Comparison of ENCODE assay signal across 8 mouse cellular contexts in genomic region chr4:123664951-123665661, GRCm38 (mm10). TPM values are rescaled to one million over a fixed set of nuclear protein-coding genes. Genes with fewer than 3 reads are reported as not detected.
DNase-seq lines count a peak whose midpoint lies in the region; ATAC-seq and TF ChIP-seq lines count a peak whose summit lies in the region.

No protein-coding gene starts in this region.

- TF ChIP-seq CTCF in MEL (IDR thresholded peaks at IDR 0.05 in 2 of 3, conservative IDR thresholded peaks at IDR 0.05 in 1 of 3; ENCODE audit: control insufficient read depth in 1 of 3, insufficient read depth in 1 of 3, low read depth in 2 of 3, low read length in 3 of 3, poor library complexity in 1 of 3, severe bottlenecking in 1 of 3): no peak

- H3K79me2 ChIP-seq in MEL (ENCODE audit: control insufficient read depth, insufficient read depth, low read length, poor library complexity): no peaks in the 10 kb centered on the region

- WGBS in embryonic facial prominence, embryonic 15.5 days: 1% methylated on average over 58 of the region's 58 CpGs
- WGBS in hindbrain, embryonic 14.5 days: under 1% methylated on average over 50 of the region's 58 CpGs
- WGBS in liver, embryonic 12.5 days (ENCODE audit: insufficient replicate concordance): 3% methylated on average over 57 of the region's 58 CpGs
- WGBS in neural tube, embryonic 12.5 days: 1% methylated on average over 57 of the region's 58 CpGs

- H3K9me3 ChIP-seq in MEL (replicated peaks; ENCODE audit: insufficient read depth, low read length): no peaks in the 10 kb centered on the region
- no peaks in the 10 kb centered on the region for H3K9me3 ChIP-seq in embryonic facial prominence, embryonic 15.5 days (replicated peaks)
- H3K9me3 ChIP-seq in hindbrain, embryonic 14.5 days (ENCODE audit: control insufficient read depth, low read length): no peaks in the 10 kb centered on the region
- no peaks in the 10 kb centered on the region for H3K9me3 ChIP-seq in liver, embryonic 12.5 days (replicated peaks)
- H3K9me3 ChIP-seq in neural tube, embryonic 12.5 days: no peaks in the 10 kb centered on the region

- H3K4me2 ChIP-seq in embryonic facial prominence, embryonic 15.5 days (replicated peaks): peak overlapping the region; percentile 78
- peak overlapping the region; percentile 92 for H3K4me2 ChIP-seq in hindbrain, embryonic 14.5 days (replicated peaks)
- peak overlapping the region; percentile 99 for H3K4me2 ChIP-seq in liver, embryonic 12.5 days
- peak overlapping the region; percentile 86 for H3K4me2 ChIP-seq in neural tube, embryonic 12.5 days (replicated peaks)

- peaks cover 3 to 17% of the 10 kb centered on the region in 2 experiments; a peak in 3 of 4 replicates for H3K4me1 ChIP-seq in MEL (ENCODE audit: control insufficient read depth in 1 of 2, insufficient read depth in 2 of 2, low read length in 2 of 2)
- H3K4me1 ChIP-seq in embryonic facial prominence, embryonic 15.5 days: peaks cover 37% of the 10 kb centered on the region
- peaks cover 54% of the 10 kb centered on the region for H3K4me1 ChIP-seq in hindbrain, embryonic 14.5 days (replicated peaks; ENCODE audit: control insufficient read depth, insufficient read depth, low read length)
- peaks cover 57% of the 10 kb centered on the region for H3K4me1 ChIP-seq in liver, embryonic 12.5 days
- peaks cover 44% of the 10 kb centered on the region for H3K4me1 ChIP-seq in neural tube, embryonic 12.5 days

- ATAC-seq in cerebellum, adult (ENCODE audit: insufficient number of reproducible peaks, low FRiP score, low TSS enrichment): peak; percentile 27; the same call in 1 of the 2 replicates
- ATAC-seq in embryonic facial prominence, embryonic 15.5 days (ENCODE audit: insufficient number of reproducible peaks, low FRiP score, low TSS enrichment, low read depth): peak; percentile 2; the same call in 1 of the 2 replicates
- ATAC-seq in hindbrain, embryonic 14.5 days (ENCODE audit: low FRiP score): peak; percentile 13; the same call in 1 of the 2 replicates
- ATAC-seq in liver, embryonic 12.5 days: peak; percentile 22; the same call in 1 of the 2 replicates
- peak; percentile 49 for ATAC-seq in neural tube, embryonic 12.5 days (ENCODE audit: low FRiP score, low read depth)
- no peak for ATAC-seq in megakaryocyte progenitor cell, adult 5-6 weeks (replicated peaks; ENCODE audit: poor library complexity)

- DNase-seq in cerebellum, adult 9-10 months: no peak
- peak; percentile 47 for DNase-seq in MEL (ENCODE audit: low read depth, low spot score)
- DNase-seq in hindbrain, embryonic 14.5 days (ENCODE audit: low spot score): no peak

- H3K27me3 ChIP-seq in MEL (ENCODE audit: control insufficient read depth in 1 of 2, insufficient read depth in 2 of 2, low read length in 2 of 2): no peaks in the 10 kb centered on the region
- no peaks in the 10 kb centered on the region for H3K27me3 ChIP-seq in embryonic facial prominence, embryonic 15.5 days
- no peaks in the 10 kb centered on the region for H3K27me3 ChIP-seq in hindbrain, embryonic 14.5 days (ENCODE audit: control insufficient read depth, insufficient read depth, low read length)
- peaks cover 17% of the 10 kb centered on the region for H3K27me3 ChIP-seq in liver, embryonic 12.5 days (replicated peaks)
- H3K27me3 ChIP-seq in neural tube, embryonic 12.5 days (replicated peaks): no peaks in the 10 kb centered on the region

- no peak for TF ChIP-seq EP300 in MEL (IDR thresholded peaks at IDR 0.05; ENCODE audit: low read depth in 1 of 2, low read length in 2 of 2)

- peak overlapping the region; percentile 60 to 62 for H3K4me3 ChIP-seq in MEL (ENCODE audit: control insufficient read depth in 1 of 2, insufficient read depth in 1 of 2, low read depth in 2 of 2, low read length in 2 of 2)
- peak overlapping the region; percentile 91 for H3K4me3 ChIP-seq in embryonic facial prominence, embryonic 15.5 days (replicated peaks)
- H3K4me3 ChIP-seq in hindbrain, embryonic 14.5 days (replicated peaks; ENCODE audit: low read length): peak overlapping the region; percentile 79
- H3K4me3 ChIP-seq in liver, embryonic 12.5 days: peak overlapping the region; percentile 93
- H3K4me3 ChIP-seq in neural tube, embryonic 12.5 days: peak overlapping the region; percentile 94

- H3K27ac ChIP-seq in MEL (ENCODE audit: control insufficient read depth, low read depth, low read length): peak overlapping the region; percentile 42
- peak overlapping the region; percentile 96 for H3K27ac ChIP-seq in embryonic facial prominence, embryonic 15.5 days (replicated peaks)
- peak overlapping the region; percentile 98 for H3K27ac ChIP-seq in hindbrain, embryonic 14.5 days
- peak overlapping the region; percentile 99 for H3K27ac ChIP-seq in liver, embryonic 12.5 days
- H3K27ac ChIP-seq in neural tube, embryonic 12.5 days: peak overlapping the region; percentile 98

- peaks cover 0 to 17% of the 10 kb centered on the region in 2 experiments; a peak in 2 of 4 replicates for H3K36me3 ChIP-seq in MEL (ENCODE audit: control insufficient read depth in 1 of 2, insufficient read depth in 2 of 2, low read length in 2 of 2)
- no peaks in the 10 kb centered on the region for H3K36me3 ChIP-seq in embryonic facial prominence, embryonic 15.5 days
- H3K36me3 ChIP-seq in hindbrain, embryonic 14.5 days (replicated peaks; ENCODE audit: control insufficient read depth, insufficient read depth): no peaks in the 10 kb centered on the region
- H3K36me3 ChIP-seq in liver, embryonic 12.5 days: no peaks in the 10 kb centered on the region
- H3K36me3 ChIP-seq in neural tube, embryonic 12.5 days: no peaks in the 10 kb centered on the region

- H3K9ac ChIP-seq in MEL (ENCODE audit: control insufficient read depth, low read depth, low read length, poor library complexity, severe bottlenecking): peak overlapping the region; percentile 79
- H3K9ac ChIP-seq in embryonic facial prominence, embryonic 15.5 days: peak overlapping the region; percentile 96
- peak overlapping the region; percentile 97 for H3K9ac ChIP-seq in hindbrain, embryonic 14.5 days
- H3K9ac ChIP-seq in liver, embryonic 12.5 days: peak overlapping the region; percentile 97
- peak overlapping the region; percentile 100 for H3K9ac ChIP-seq in neural tube, embryonic 12.5 days

- TF ChIP-seq RAD21 in MEL (IDR thresholded peaks at IDR 0.05; ENCODE audit: low read depth, low read length): no peak

- TF ChIP-seq POLR2A in MEL (IDR thresholded peaks at IDR 0.05; ENCODE audit: control insufficient read depth in 1 of 2, insufficient read depth in 1 of 2, low read depth in 1 of 2, low read length in 2 of 2, poor library complexity in 1 of 2): no peak

TF ChIP-seq in MEL, 35 proteins besides CTCF, POLR2A, EP300 and RAD21:
- TF ChIP-seq JUND (IDR thresholded peaks at IDR 0.05; ENCODE audit: low read depth, low read length): no peak
- no peak for TF ChIP-seq NELFE (IDR thresholded peaks at IDR 0.05; ENCODE audit: low read depth, low read length)
- no peak for TF ChIP-seq TAL1 (IDR thresholded peaks at IDR 0.05; ENCODE audit: low read length)
- TF ChIP-seq MAZ (IDR thresholded peaks at IDR 0.05; ENCODE audit: low read depth, low read length): no peak
- TF ChIP-seq ELF1 (IDR thresholded peaks at IDR 0.05; ENCODE audit: low read depth, low read length): no peak
- no peak for TF ChIP-seq MYC (IDR thresholded peaks at IDR 0.05; ENCODE audit: low read depth, low read length)
- no peak for TF ChIP-seq CHD2 (IDR thresholded peaks at IDR 0.05; ENCODE audit: low read length)
- TF ChIP-seq MAX (IDR thresholded peaks at IDR 0.05; ENCODE audit: low read length): no peak
- TF ChIP-seq NRF1 (IDR thresholded peaks at IDR 0.05; ENCODE audit: insufficient read depth, low read depth, low read length, poor library complexity, severe bottlenecking): no peak
- TF ChIP-seq SMC3 (IDR thresholded peaks at IDR 0.05; ENCODE audit: low read depth, low read length): no peak
- no peak for TF ChIP-seq SIN3A (IDR thresholded peaks at IDR 0.05; ENCODE audit: low read length)
- no peak for TF ChIP-seq KAT2A (conservative IDR thresholded peaks at IDR 0.05; ENCODE audit: low read depth, low read length)
- TF ChIP-seq MYB (IDR thresholded peaks at IDR 0.05; ENCODE audit: low read depth, low read length): no peak
- no peak for TF ChIP-seq MAFK (IDR thresholded peaks at IDR 0.05; ENCODE audit: borderline replicate concordance, low read depth, low read length)
- TF ChIP-seq ZC3H11A (IDR thresholded peaks at IDR 0.05; ENCODE audit: low read depth, low read length): no peak
- no peak for TF ChIP-seq GATA1 (IDR thresholded peaks at IDR 0.05; ENCODE audit: low read depth, low read length)
- no peak for TF ChIP-seq ETS1 (IDR thresholded peaks at IDR 0.05; ENCODE audit: low read depth, low read length)

RNA-seq across cellular contexts. Expression of gene Macf1, which starts 19.1 kb away (rescaled TPM):
- 60.8 and 64.6 TPM in 2 replicates for total RNA-seq in MEL (2012; rRNA removed)
- 10 to 100 TPM; 18.5 to 71.4 TPM for polyA plus RNA-seq in MEL (2012; ENCODE audit: insufficient read depth in 1 of 2, insufficient read length in 2 of 2, low read depth in 1 of 2, low replicate concordance in 2 of 2, missing spikeins in 1 of 2)
- 42.5 and 47.1 TPM in 2 replicates for polyA plus RNA-seq in embryonic facial prominence, embryonic 15.5 days (2015; fragmentation: Nextera tagmentation; extraction: Ambion mirVana)
- polyA plus RNA-seq in hindbrain, embryonic 14.5 days (2014; fragmentation: Nextera tagmentation; extraction: Ambion mirVana): 111 and 120 TPM in 2 replicates
- 15.1 and 17.5 TPM in 2 replicates for polyA plus RNA-seq in liver, embryonic 12.5 days (2016; fragmentation: Nextera tagmentation; extraction: Ambion mirVana)
- polyA plus RNA-seq in neural tube, embryonic 12.5 days (2016; fragmentation: Nextera tagmentation; extraction: Ambion mirVana): 61.8 and 62.7 TPM in 2 replicates
- 103 and 130 TPM in 2 replicates for total RNA-seq in megakaryocyte progenitor cell, adult 5-6 weeks (2015)
- total RNA-seq in megakaryocyte progenitor cell, adult 5-6 weeks (2017): 123 and 159 TPM in 2 replicates

RNA-seq across cellular contexts. Expression of gene Ndufs5, which starts 52.9 kb away (rescaled TPM):
- total RNA-seq in MEL (2012; rRNA removed): 230 and 252 TPM in 2 replicates
- polyA plus RNA-seq in MEL (2012; ENCODE audit: insufficient read depth in 1 of 2, insufficient read length in 2 of 2, low read depth in 1 of 2, low replicate concordance in 2 of 2, missing spikeins in 1 of 2): 100 to 1,000 TPM in 1 of 2 experiments, not detected in 1; 155 TPM
- 313 and 333 TPM in 2 replicates for polyA plus RNA-seq in embryonic facial prominence, embryonic 15.5 days (2015; fragmentation: Nextera tagmentation; extraction: Ambion mirVana)
- polyA plus RNA-seq in hindbrain, embryonic 14.5 days (2014; fragmentation: Nextera tagmentation; extraction: Ambion mirVana): 501 and 593 TPM in 2 replicates
- 224 and 227 TPM in 2 replicates for polyA plus RNA-seq in liver, embryonic 12.5 days (2016; fragmentation: Nextera tagmentation; extraction: Ambion mirVana)
- polyA plus RNA-seq in neural tube, embryonic 12.5 days (2016; fragmentation: Nextera tagmentation; extraction: Ambion mirVana): 377 and 387 TPM in 2 replicates
- total RNA-seq in megakaryocyte progenitor cell, adult 5-6 weeks (2015): 150 and 160 TPM in 2 replicates
- total RNA-seq in megakaryocyte progenitor cell, adult 5-6 weeks (2017): 142 and 157 TPM in 2 replicates

Comparison
In these comparisons a context has a peak if more than half of its experiments do, and no peak if none do; other contexts are left out.
1. H3K27ac ChIP-seq: peak in every context shown above with its lines; median percentile 99 in liver, embryonic 12.5 days; 98 in hindbrain, embryonic 14.5 days; 98 in neural tube, embryonic 12.5 days; 96 in embryonic facial prominence, embryonic 15.5 days; 42 in MEL.